Mouse (Mus musculus): ENCODE measurements around the gene Sipa1l1.

GRCm38 (mm10) chr12:82476028-82476427 is 306.9 kb downstream of the Sipa1l1 start:
- TF ChIP-seq CTCF (conservative IDR thresholded peaks at IDR 0.05; ENCODE audit: insufficient read depth, insufficient read length, low read depth, low read length) (no peak), POLR2A (IDR thresholded peaks at IDR 0.05; ENCODE audit: low read depth, low read length) (no peak)

Data from kidney, adult 2 months (tissue).